Mouse (Mus musculus) heart, embryonic 13.5 days (tissue): ENCODE results near the gene Tsku. TPM values are rescaled to one million over a fixed set of nuclear protein-coding genes. Genes with fewer than 3 reads are reported as not detected.

ENCODE experiments used
- ATAC-seq: fragments of 200-750 bp; cut with Nextera tagmentation; 2 replicates; pipeline ENCODE4 v1.8.0; 2017; ENCODE audit warnings: moderate TSS enrichment; ENCODE audit not compliant: insufficient number of reproducible peaks, low FRiP score, low TSS enrichment; ENCODE audit errors: extremely low read depth
- H3K27ac ChIP-seq: fragments of 300-500 bp; sonication (generic); replicated peaks from 2 replicates; pipeline ENCODE4 v1.5.1; 2015; ENCODE audit warnings: moderate library complexity, mild to moderate bottlenecking, inconsistent platforms
- H3K27me3 ChIP-seq: fragments of 300-500 bp; sonication (generic); replicated peaks from 2 replicates; pipeline ENCODE4 v1.6.1; 2015; ENCODE audit warnings: mild to moderate bottlenecking, inconsistent platforms
- H3K36me3 ChIP-seq: fragments of 300-500 bp; sonication (generic); 2 replicates; pipeline ENCODE4 v1.6.1; 2015; ENCODE audit warnings: mild to moderate bottlenecking, inconsistent platforms
- H3K4me1 ChIP-seq: fragments of 300-500 bp; sonication (generic); 2 replicates; pipeline ENCODE4 v1.6.1; 2015; ENCODE audit warnings: inconsistent platforms
- H3K4me2 ChIP-seq: fragments of 300-500 bp; sonication (generic); 2 replicates; pipeline ENCODE4 v1.6.1; 2015; ENCODE audit warnings: inconsistent platforms, mild to moderate bottlenecking, moderate library complexity
- H3K4me3 ChIP-seq: fragments of 300-500 bp; sonication (generic); 2 replicates; pipeline ENCODE4 v1.5.1; 2015; ENCODE audit warnings: moderate library complexity, mild to moderate bottlenecking, inconsistent platforms
- H3K9ac ChIP-seq: fragments of 300-500 bp; sonication (generic); 2 replicates; pipeline ENCODE4 v1.6.1; 2015; ENCODE audit warnings: inconsistent platforms, mild to moderate bottlenecking, moderate library complexity
- H3K9me3 ChIP-seq: fragments of 300-500 bp; sonication (generic); 2 replicates; pipeline ENCODE4 v1.6.1; 2016; ENCODE audit warnings: inconsistent platforms
- WGBS: fragments of 180-500 bp; shearing (Covaris S2); methylation state at CpG from one replicate; pipeline ENCODE4 v1.1.7; 2015; ENCODE audit warnings: mixed read lengths; 5-methylcytosine and 5-hydroxymethylcytosine counted together
- polyA plus RNA-seq: library from polyadenylated mRNA; unstranded; fragments of >200 nt; fragmentation: Nextera tagmentation; extraction: Ambion mirVana; gene quantifications from 2 replicates; pipeline ENCODE4 v1.2.1, GENCODE M21; 2015

The Tsku gene
- polyA plus RNA-seq, 1 experiment from 2014 or later = 5.7 TPM

DNA sequence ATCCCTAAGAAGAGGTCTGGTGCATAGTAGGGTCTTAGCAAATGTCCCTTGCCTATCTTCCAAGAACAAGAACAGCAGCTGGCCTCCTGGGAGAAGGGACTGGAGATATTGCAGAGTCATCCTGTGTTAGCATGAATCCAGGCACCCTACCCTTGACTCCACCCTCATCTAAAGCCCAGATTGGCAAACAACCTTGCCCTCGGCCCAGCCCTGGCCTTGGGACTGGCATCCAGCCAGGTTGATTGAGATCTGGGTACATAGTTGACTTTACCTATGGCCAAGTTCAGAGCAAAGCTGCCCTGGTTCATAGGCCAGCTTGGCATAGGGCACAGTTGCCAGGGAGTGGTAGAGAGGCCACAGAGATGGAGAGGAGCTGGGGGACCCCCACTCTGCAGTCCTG lies 24.0 kb upstream of the Tsku start:
- ATAC-seq = no peak

DNA sequence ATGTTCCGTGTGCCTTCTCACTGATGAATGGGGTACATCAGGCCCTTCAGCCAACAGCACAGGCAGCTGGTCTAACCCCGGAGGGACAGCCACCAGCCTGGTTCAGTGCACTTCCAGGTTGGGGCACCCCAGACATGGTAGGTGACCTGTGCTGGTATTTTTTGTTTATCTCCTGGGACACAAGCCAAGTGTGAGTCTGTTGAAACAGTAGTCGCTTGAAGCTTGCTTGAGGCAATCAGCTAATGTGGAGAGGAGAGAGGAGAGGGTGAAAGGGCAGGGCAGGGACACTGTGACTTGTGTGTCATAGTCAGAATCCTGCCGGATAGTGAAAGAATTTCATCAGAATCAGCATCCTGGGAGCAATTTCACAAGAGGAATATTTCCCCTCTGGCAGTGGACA lies 22.2 kb upstream of the Tsku start:
- Histone ChIP-seq H3K4me2 (peak overlapping the region; percentile 41), H3K4me1 (peaks cover 38% of the 10 kb centered on the region), H3K27ac (peak overlapping the region; percentile 57), H3K9ac (no peak overlapping the region), H3K4me3 (no peak overlapping the region), H3K36me3 (no peaks in the 10 kb centered on the region), H3K27me3 (0 out of 2 replicates have a peak, but pooled peaks cover 4% of the 10 kb centered on the region), H3K9me3 (no peaks in the 10 kb centered on the region)
- 23% methylated on average over 4 of the region's 4 CpGs for WGBS
- ATAC-seq = no peak

More for the DNA sequence above, 24.0 kb upstream of the Tsku start:
- Histone ChIP-seq H3K9me3 (no peaks in the 10 kb centered on the region), H3K27me3 (0 out of 2 replicates have a peak, but pooled peaks cover 4% of the 10 kb centered on the region), H3K4me1 (peaks cover 39% of the 10 kb centered on the region), H3K27ac (no peak overlapping the region), H3K36me3 (no peaks in the 10 kb centered on the region), H3K9ac (no peak overlapping the region), H3K4me3 (no peak overlapping the region), H3K4me2 (no peak overlapping the region)
- WGBS = 72% methylated on average over 1 of the region's 1 CpGs

DNA sequence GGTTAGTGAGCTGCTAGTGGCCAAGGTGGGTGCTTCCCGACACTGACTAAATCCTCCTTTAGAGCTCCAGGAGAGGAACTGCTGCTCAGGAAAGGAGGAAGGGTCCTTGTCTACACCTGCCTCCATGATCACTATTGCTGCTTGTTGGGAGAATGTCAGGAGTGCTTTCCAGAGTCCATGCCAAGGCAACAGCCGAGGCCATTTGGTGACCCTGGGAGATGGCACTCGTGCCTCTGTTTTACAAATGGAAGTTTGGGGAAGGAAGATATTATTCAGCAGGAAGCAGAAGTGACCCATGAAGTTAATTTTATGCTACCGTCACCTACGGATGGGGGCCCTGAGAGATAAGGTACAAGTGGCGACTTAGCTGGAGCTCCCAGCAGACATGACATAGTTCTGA lies 21.7 kb upstream of the Tsku start:
- Histone ChIP-seq H3K9me3 (no peaks in the 10 kb centered on the region), H3K4me3 (no peak overlapping the region), H3K4me2 (peak overlapping the region; percentile 41), H3K4me1 (peaks cover 38% of the 10 kb centered on the region), H3K9ac (no peak overlapping the region), H3K36me3 (no peaks in the 10 kb centered on the region), H3K27ac (peak overlapping the region; percentile 57), H3K27me3 (0 out of 2 replicates have a peak, but pooled peaks cover 2% of the 10 kb centered on the region)
- no peak for ATAC-seq
- 38% methylated on average over 6 of the region's 6 CpGs for WGBS

DNA sequence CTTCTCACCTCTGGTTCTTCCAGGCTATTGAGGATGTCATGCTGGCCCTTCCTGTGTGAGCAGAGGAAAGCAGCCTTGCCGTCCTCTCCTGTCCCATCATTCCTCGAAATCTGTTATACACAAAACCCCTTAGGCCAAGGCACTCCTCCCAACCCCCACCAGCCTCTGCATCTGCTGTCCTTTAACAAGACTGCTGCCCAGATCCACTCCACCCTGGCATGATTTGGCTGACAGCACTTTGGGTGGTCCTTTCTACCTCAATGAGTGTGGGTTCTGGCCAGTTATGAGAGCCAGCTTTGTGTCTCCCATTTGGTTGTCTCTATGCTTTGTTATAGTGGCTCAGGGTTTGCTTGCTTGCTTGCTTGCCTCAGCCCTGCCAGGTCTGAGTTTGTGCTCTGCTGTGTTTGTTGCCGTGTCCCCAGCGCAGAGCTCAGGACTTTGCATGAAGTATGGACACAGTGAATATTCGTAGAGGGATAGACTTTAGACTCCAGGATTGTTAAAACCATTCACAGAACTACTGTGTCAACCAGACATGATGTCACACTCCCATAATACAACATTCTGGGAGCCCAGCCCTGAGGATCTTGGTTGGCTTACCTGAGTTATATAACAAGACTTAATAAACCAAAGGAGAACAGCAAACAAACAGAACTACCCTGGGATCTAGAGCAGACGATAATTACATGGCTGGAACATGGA lies 19.2 kb upstream of the Tsku start:
- ATAC-seq = no peak
- Histone ChIP-seq H3K4me3 (no peak overlapping the region), H3K4me2 (no peak overlapping the region), H3K27ac (no peak overlapping the region), H3K36me3 (no peaks in the 10 kb centered on the region), H3K9ac (no peak overlapping the region), H3K27me3 (no peaks in the 10 kb centered on the region), H3K9me3 (no peaks in the 10 kb centered on the region), H3K4me1 (peaks cover 38% of the 10 kb centered on the region)
- 68% methylated on average over 6 of the region's 6 CpGs for WGBS

DNA sequence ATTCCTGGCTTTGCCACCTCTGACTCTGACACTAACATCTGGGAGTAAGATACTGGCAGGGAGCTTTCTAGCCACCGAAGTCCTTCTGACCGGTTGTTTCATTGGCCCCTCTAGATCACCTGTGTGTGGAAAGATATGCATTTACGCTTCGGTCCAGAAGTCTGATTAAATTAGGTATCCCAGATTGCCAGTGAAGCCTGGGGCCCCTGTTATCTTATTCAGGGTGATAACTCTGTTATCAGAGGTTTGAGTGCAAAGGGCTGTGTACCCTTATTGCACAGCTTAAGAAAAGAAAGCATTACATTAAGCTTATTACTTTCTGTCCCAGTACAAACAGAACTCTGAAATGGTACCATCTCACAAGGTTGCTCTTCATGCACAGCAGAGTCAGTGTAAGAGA lies 18.1 kb upstream of the Tsku start:
- WGBS = 31% methylated on average over 4 of the region's 4 CpGs
- no peak for ATAC-seq
- Histone ChIP-seq H3K36me3 (no peaks in the 10 kb centered on the region), H3K27me3 (no peaks in the 10 kb centered on the region), H3K9me3 (no peaks in the 10 kb centered on the region), H3K4me2 (no peak overlapping the region), H3K9ac (no peak overlapping the region), H3K4me3 (no peak overlapping the region), H3K4me1 (peaks cover 36% of the 10 kb centered on the region), H3K27ac (no peak overlapping the region)

DNA sequence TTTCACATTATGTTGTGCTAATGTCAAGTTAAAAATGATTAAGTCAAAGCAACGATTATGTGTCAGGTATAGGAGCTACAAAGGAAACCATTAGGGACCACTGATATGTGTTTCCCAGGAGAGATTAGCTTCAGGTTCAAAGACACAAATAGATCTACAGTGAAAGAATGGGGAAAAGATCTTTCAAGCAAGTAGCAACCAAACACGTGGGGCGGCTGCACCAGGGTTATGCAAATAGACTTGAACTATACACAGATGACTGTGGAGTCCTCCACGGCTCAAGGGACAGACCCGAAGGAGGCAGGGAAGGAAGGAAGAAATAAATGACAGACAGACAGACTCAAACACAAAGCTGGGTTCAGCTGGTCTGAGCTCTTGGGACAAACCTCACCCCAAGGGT lies 16.1 kb upstream of the Tsku start:
- H3K9me3 ChIP-seq = no peaks in the 10 kb centered on the region

DNA sequence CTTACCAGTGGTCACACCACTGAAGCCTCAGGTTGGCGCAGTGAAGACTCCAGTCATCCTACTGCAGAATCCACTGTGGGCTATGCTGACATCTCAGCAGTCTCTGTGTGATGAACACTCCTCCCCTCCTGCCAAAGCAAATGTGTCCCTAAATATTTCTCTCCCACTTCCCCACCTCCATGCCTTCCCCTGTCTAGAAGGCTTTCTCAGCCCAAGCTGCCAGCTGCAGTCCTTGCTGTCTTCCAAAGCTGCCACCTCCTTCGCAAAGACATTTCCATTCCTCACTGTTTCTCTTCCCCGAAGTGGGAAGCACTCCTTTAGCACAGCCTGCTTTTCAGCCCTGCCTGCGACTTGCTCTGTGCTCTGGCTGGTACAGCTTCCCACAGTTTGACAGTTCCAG lies 10.0 kb upstream of the Tsku start:
- Histone ChIP-seq H3K4me1 (peaks cover 4% of the 10 kb centered on the region; the same call in 1 of the 2 replicates), H3K9me3 (no peaks in the 10 kb centered on the region), H3K4me3 (no peak overlapping the region), H3K9ac (no peak overlapping the region), H3K36me3 (no peaks in the 10 kb centered on the region), H3K4me2 (no peak overlapping the region), H3K27me3 (no peaks in the 10 kb centered on the region), H3K27ac (no peak overlapping the region)
- WGBS = 38% methylated on average over 4 of the region's 4 CpGs
- no peak for ATAC-seq

More for the DNA sequence above, 16.1 kb upstream of the Tsku start:
- Histone ChIP-seq H3K27ac (no peak overlapping the region), H3K4me3 (no peak overlapping the region), H3K36me3 (no peaks in the 10 kb centered on the region), H3K9ac (no peak overlapping the region), H3K4me2 (no peak overlapping the region), H3K4me1 (peaks cover 16% of the 10 kb centered on the region), H3K27me3 (no peaks in the 10 kb centered on the region)
- WGBS = 69% methylated on average over 5 of the region's 5 CpGs
- no peak for ATAC-seq

DNA sequence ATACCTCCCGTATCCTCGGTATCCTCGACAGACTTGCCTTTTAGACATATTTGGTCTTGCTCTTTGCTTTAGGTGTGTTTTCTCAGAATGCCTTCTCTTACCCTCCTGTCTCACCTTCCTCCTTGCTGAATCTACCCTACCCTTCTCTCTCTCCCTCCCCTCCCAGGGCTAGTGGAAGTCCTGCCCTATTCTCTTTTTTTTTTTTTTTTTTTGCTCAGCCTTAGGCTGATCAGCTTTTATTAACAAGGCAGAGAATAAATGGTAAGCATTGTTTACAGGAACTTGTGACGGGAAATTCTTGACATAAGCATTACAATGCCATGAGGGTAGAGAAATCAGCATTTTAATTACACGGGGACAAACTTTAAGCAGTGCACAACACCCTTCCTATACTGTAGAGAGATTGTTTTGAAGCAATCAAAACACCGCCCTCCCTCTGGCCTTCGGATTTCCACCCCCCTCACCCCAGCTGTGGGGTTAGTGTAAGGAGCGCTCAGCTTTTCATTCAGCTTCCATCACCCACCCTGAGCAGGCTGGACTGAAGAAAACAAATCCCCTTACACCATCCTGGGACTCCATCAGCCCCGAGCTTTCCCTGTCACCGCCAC lies 8.7 kb upstream of the Tsku start:
- 0 out of 2 replicates have a peak, but pooled peaks cover under 1% of the 10 kb centered on the region for H3K9me3 ChIP-seq

DNA sequence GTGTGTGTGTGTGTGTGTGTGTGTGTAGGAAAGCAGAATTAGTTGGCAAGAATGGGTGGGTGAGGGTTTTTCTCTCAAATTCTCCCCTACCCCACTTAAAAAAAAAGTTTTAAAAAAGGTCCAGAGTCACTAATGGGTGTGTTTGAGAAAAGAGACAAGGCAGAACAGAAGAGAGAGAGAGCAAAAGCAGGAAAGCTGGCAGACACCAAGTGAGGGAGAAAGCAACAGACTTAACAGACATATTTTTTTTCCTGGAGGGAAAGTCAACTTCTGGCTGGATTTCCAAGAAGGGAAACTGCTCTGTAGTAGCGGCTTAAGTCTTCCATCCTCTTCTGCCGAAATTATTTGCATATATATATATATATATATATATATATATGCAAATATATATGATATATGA lies 534 bp upstream of the Tsku start:
- H3K9me3 ChIP-seq = 0 out of 2 replicates have a peak, but pooled peaks cover 7% of the 10 kb centered on the region
- H3K4me1 ChIP-seq = peaks cover 31% of the 10 kb centered on the region
- peak overlapping the region; percentile 96 for H3K4me2 ChIP-seq
- no peaks in the 10 kb centered on the region for H3K36me3 ChIP-seq
- H3K9ac ChIP-seq = peak overlapping the region; percentile 90
- 30% methylated on average over 2 of the region's 2 CpGs for WGBS
- no peaks in the 10 kb centered on the region for H3K27me3 ChIP-seq
- no peak for ATAC-seq
- H3K27ac ChIP-seq = peak overlapping the region; percentile 85
- peak overlapping the region; percentile 83 for H3K4me3 ChIP-seq

More for the DNA sequence above, 8.7 kb upstream of the Tsku start:
- H3K4me3 ChIP-seq = no peak overlapping the region
- H3K36me3 ChIP-seq = no peaks in the 10 kb centered on the region
- H3K27ac ChIP-seq = no peak overlapping the region
- 59% methylated on average over 10 of the region's 10 CpGs for WGBS
- no peak overlapping the region for H3K9ac ChIP-seq
- ATAC-seq = no peak
- no peak overlapping the region for H3K4me2 ChIP-seq
- peaks cover 4% of the 10 kb centered on the region; the same call in 1 of the 2 replicates for H3K4me1 ChIP-seq
- H3K27me3 ChIP-seq = no peaks in the 10 kb centered on the region

DNA sequence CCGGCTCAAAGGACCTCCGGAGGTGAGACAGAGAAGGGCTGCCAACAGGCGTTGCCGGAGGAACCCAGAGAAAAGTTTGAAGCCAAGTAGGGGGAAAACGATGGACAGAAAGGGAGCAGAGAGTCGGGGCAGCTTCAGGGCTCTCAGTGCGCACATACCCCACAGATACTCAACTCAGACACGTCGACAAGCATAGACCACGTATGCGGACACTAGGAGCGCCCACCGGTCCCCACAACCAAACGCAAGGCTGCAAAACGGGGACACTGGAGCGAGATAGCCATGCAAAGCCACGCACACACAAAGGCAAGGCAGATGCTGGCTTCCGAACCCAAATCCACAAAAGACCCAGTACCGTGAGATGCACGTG lies 522 bp downstream of the Tsku start:
- Histone ChIP-seq H3K4me1 (peaks cover 41% of the 10 kb centered on the region), H3K9ac (peak overlapping the region; percentile 90), H3K9me3 (0 out of 2 replicates have a peak, but pooled peaks cover 7% of the 10 kb centered on the region), H3K36me3 (0 out of 2 replicates have a peak, but pooled peaks cover 3% of the 10 kb centered on the region), H3K27me3 (no peaks in the 10 kb centered on the region), H3K4me3 (peak overlapping the region; percentile 83), H3K27ac (peak overlapping the region; percentile 85), H3K4me2 (peak overlapping the region; percentile 96)
- under 1% methylated on average over 20 of the region's 20 CpGs for WGBS
- ATAC-seq = no peak

DNA sequence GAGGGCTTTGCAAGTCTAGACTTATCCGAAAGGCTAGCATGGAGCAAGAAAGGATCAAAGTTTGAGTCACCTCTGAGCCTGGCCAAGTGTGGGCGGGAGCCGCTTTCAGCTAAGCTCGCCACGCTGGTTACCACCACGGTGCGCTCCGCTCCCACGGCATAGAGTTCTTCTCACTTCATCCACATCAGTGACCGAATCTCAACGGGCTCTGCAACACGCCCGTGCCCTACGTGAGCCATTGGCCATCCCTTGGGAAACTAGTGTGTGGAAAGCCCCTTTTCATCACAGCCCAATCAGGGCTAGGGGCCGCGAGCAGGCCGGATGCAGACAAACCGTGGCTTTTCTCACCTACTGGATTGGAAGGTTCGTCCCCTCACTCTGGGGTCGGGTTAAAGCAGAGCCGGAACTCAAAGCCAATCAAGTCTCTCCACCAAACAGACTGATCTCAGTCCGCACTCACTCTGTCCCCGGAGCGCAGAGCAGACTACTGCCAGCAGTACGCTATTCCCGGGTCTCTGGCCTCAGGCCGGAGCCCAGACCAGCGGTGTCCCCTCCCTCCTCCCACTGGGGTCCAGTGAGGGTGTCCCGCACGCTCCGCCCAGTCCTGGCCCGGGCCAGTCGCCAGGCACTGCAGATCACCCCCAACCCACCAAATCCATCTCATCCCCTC lies 1.0 kb downstream of the Tsku start:
- 1% methylated on average over 33 of the region's 33 CpGs for WGBS
- ATAC-seq = peak; percentile 56; the same call in 1 of the 2 replicates
- Histone ChIP-seq H3K9me3 (0 out of 2 replicates have a peak, but pooled peaks cover 7% of the 10 kb centered on the region), H3K4me3 (peak overlapping the region; percentile 83), H3K4me1 (peaks cover 47% of the 10 kb centered on the region), H3K36me3 (0 out of 2 replicates have a peak, but pooled peaks cover 3% of the 10 kb centered on the region), H3K9ac (peak overlapping the region; percentile 90), H3K27me3 (no peaks in the 10 kb centered on the region), H3K27ac (peak overlapping the region; percentile 85), H3K4me2 (peak overlapping the region; percentile 96)
